In genomic region chr8:107918984-107919383, GRCm38 (mm10) we compare ENCODE assay signal across 26 mouse cellular contexts. TPM values are rescaled to one million over a fixed set of nuclear protein-coding genes. Genes with fewer than 3 reads are reported as not detected.
DNase-seq lines count a peak whose midpoint lies in the region; ATAC-seq and TF ChIP-seq lines count a peak whose summit lies in the region.
"Had no signal": no experiment of that assay in that cellular context is flagged by ENCODE, and none has a peak within 500 bp of the region (broad histone marks: within the 10 kb centered on the region; RNA-seq: fewer than 3 reads in every experiment).

No protein-coding gene starts in this region.

- H3K4me3 ChIP-seq in hindbrain, embryonic 14.5 days (replicated peaks; ENCODE audit: low read length), result no peak overlapping the region
- no peak overlapping the region for H3K4me3 ChIP-seq in hindbrain, postnatal 0 days (ENCODE audit: low read length)
- no peak overlapping the region for H3K4me3 ChIP-seq in kidney, embryonic 16.5 days (ENCODE audit: low read length)
- H3K4me3 ChIP-seq: embryonic facial prominence, embryonic 12.5 days; heart, adult 2 months; heart, embryonic 12.5 days; kidney, embryonic 15.5 days; layer of hippocampus, adult 2 months; left cerebral cortex, adult 2 months; limb, embryonic 12.5 days; liver, embryonic 15.5 days had no signal

- no peak overlapping the region for H3K9ac ChIP-seq in hindbrain, embryonic 14.5 days
- H3K9ac ChIP-seq in hindbrain, postnatal 0 days (replicated peaks; ENCODE audit: low read length), result no peak overlapping the region
- H3K9ac ChIP-seq in kidney, embryonic 16.5 days (replicated peaks; ENCODE audit: low read length), result no peak overlapping the region
- H3K9ac ChIP-seq: embryonic facial prominence, embryonic 12.5 days; heart, embryonic 12.5 days; kidney, embryonic 15.5 days; limb, embryonic 12.5 days; liver, embryonic 15.5 days; lung, embryonic 14.5 days had no signal

- H3K4me2 ChIP-seq in hindbrain, embryonic 14.5 days (replicated peaks), result no peak overlapping the region
- H3K4me2 ChIP-seq in hindbrain, postnatal 0 days (ENCODE audit: low read depth, low read length), result no peak overlapping the region
- no peak overlapping the region for H3K4me2 ChIP-seq in kidney, embryonic 16.5 days (replicated peaks; ENCODE audit: low read depth, low read length)
- H3K4me2 ChIP-seq: embryonic facial prominence, embryonic 12.5 days; heart, embryonic 12.5 days; kidney, embryonic 15.5 days; limb, embryonic 12.5 days; liver, embryonic 15.5 days; lung, embryonic 14.5 days had no signal

- 0 out of 2 replicates have a peak, but pooled peaks cover 3% of the 10 kb centered on the region for H3K4me1 ChIP-seq in hindbrain, embryonic 14.5 days (replicated peaks; ENCODE audit: control insufficient read depth, insufficient read depth, low read length)
- no peaks in the 10 kb centered on the region for H3K4me1 ChIP-seq in hindbrain, postnatal 0 days (ENCODE audit: insufficient read depth, low read length)
- H3K4me1 ChIP-seq in kidney, embryonic 16.5 days (ENCODE audit: insufficient read depth, low read length), result no peaks in the 10 kb centered on the region
- H3K4me1 ChIP-seq: embryonic facial prominence, embryonic 12.5 days; heart, embryonic 12.5 days; kidney, embryonic 15.5 days; limb, embryonic 12.5 days; liver, embryonic 15.5 days had no signal

- no peaks in the 10 kb centered on the region for H3K9me3 ChIP-seq in hindbrain, embryonic 14.5 days (ENCODE audit: control insufficient read depth, low read length)
- H3K9me3 ChIP-seq in hindbrain, postnatal 0 days (ENCODE audit: low read length), result no peaks in the 10 kb centered on the region
- H3K9me3 ChIP-seq in kidney, embryonic 16.5 days (ENCODE audit: low read length), result no peaks in the 10 kb centered on the region
- H3K9me3 ChIP-seq: embryonic facial prominence, embryonic 12.5 days; heart, embryonic 12.5 days; kidney, embryonic 15.5 days; limb, embryonic 12.5 days; liver, embryonic 15.5 days had no signal

- H3K27ac ChIP-seq in hindbrain, embryonic 14.5 days, result peak overlapping the region; percentile 33; the same call in 1 of the 2 replicates
- H3K27ac ChIP-seq in hindbrain, postnatal 0 days, result no peak overlapping the region
- no peak overlapping the region for H3K27ac ChIP-seq in kidney, embryonic 16.5 days (ENCODE audit: low read length)
- H3K27ac ChIP-seq: embryonic facial prominence, embryonic 12.5 days; heart, adult 2 months; kidney, embryonic 15.5 days; layer of hippocampus, adult 2 months; left cerebral cortex, adult 2 months; limb, embryonic 12.5 days; liver, embryonic 15.5 days had no signal

- no peak for ATAC-seq in hindbrain, embryonic 14.5 days (ENCODE audit: low FRiP score)
- ATAC-seq in hindbrain, postnatal 0 days, result no peak
- ATAC-seq in granulocyte monocyte progenitor cell, adult 5-6 weeks (replicated peaks; ENCODE audit: poor library complexity, severe bottlenecking), result peak; percentile 35; the same call in 1 of the 2 replicates
- no peak for ATAC-seq in kidney, embryonic 16.5 days (ENCODE audit: low FRiP score, low TSS enrichment)
- ATAC-seq: CD4-positive, CD25-positive, alpha-beta regulatory T cell, adult 4 months; forebrain, embryonic 14.5 days had no signal

- WGBS in hindbrain, embryonic 14.5 days, result 84% methylated on average over 12 of the region's 12 CpGs
- WGBS in hindbrain, postnatal 0 days, result 90% methylated on average over 12 of the region's 12 CpGs
- 86% methylated on average over 12 of the region's 12 CpGs for WGBS in kidney, embryonic 16.5 days

- no peak for TF ChIP-seq CTCF in hindbrain, postnatal 0 days (IDR thresholded peaks at IDR 0.05; ENCODE audit: low read depth)

- DNase-seq in hindbrain, embryonic 14.5 days (ENCODE audit: low spot score), result no peak
- no peak for DNase-seq in hindbrain, postnatal 0 days (ENCODE audit: low spot score)
- peak; percentile 7 for DNase-seq in thymus, postnatal 0 days (ENCODE audit: low spot score)
- no peak for DNase-seq in thymus, adult 18-20 months
- no peak for DNase-seq in cerebellum, adult 18-20 months
- DNase-seq: adrenal gland, postnatal 25 days; cerebellum, adult 2 months; cerebellum, postnatal 14 days; gastrocnemius, postnatal 25 days; heart, adult 2 months; kidney, adult 18-20 months; kidney, postnatal 36 days; lung, embryonic 14.5 days; lung, postnatal 14 days; right cerebral cortex, postnatal 25 days had no signal

- no peaks in the 10 kb centered on the region for H3K36me3 ChIP-seq in hindbrain, embryonic 14.5 days (replicated peaks; ENCODE audit: control insufficient read depth, insufficient read depth)
- H3K36me3 ChIP-seq in hindbrain, postnatal 0 days (ENCODE audit: insufficient read depth, low read length), result no peaks in the 10 kb centered on the region
- no peaks in the 10 kb centered on the region for H3K36me3 ChIP-seq in kidney, embryonic 16.5 days (ENCODE audit: insufficient read depth, low read length)
- H3K36me3 ChIP-seq: embryonic facial prominence, embryonic 12.5 days; heart, embryonic 12.5 days; kidney, embryonic 15.5 days; limb, embryonic 12.5 days; liver, embryonic 15.5 days had no signal

- H3K27me3 ChIP-seq in hindbrain, embryonic 14.5 days (ENCODE audit: control insufficient read depth, insufficient read depth, low read length), result no peaks in the 10 kb centered on the region
- no peaks in the 10 kb centered on the region for H3K27me3 ChIP-seq in hindbrain, postnatal 0 days (ENCODE audit: insufficient read depth, low read length)
- no peaks in the 10 kb centered on the region for H3K27me3 ChIP-seq in kidney, embryonic 16.5 days (ENCODE audit: insufficient read depth, low read length)
- H3K27me3 ChIP-seq: embryonic facial prominence, embryonic 12.5 days; heart, embryonic 12.5 days; kidney, embryonic 15.5 days; limb, embryonic 12.5 days; liver, embryonic 15.5 days had no signal

RNA-seq across cellular contexts. Expression of gene Zfhx3, which starts 23.5 kb away (rescaled TPM):
- polyA plus RNA-seq in hindbrain, embryonic 14.5 days (2014; fragmentation: Nextera tagmentation; extraction: Ambion mirVana), result 30.2 and 34.7 TPM in 2 replicates
- total RNA-seq in hindbrain, postnatal 0 days (2014; rRNA removed), result 15.3 and 18.4 TPM in 2 replicates
- 9.9 and 14.9 TPM in 2 replicates for polyA plus RNA-seq in hindbrain, postnatal 0 days (2015; fragmentation: Nextera tagmentation; extraction: Ambion mirVana)
- 1.5 and 1.9 TPM in 2 replicates for polyA plus RNA-seq in thymus, postnatal 0 days (2015; fragmentation: Nextera tagmentation; extraction: Ambion mirVana)
- 0.41 and 0.88 TPM in 2 replicates for total RNA-seq in granulocyte monocyte progenitor cell, adult 5-6 weeks (2014; fragmentation: Nextera tagmentation)
- 0.31 and 0.34 TPM in 2 replicates for total RNA-seq in granulocyte monocyte progenitor cell, adult 5-6 weeks (2017)
- 6.6 and 8.6 TPM in 2 replicates for polyA plus RNA-seq in kidney, embryonic 16.5 days (2015; fragmentation: Nextera tagmentation; extraction: Ambion mirVana)
